Mouse (Mus musculus) stomach, embryonic 14.5 days (tissue): Measurements from ENCODE around the gene Senp2. TPM values are rescaled to one million over a fixed set of nuclear protein-coding genes. Genes with fewer than 3 reads are reported as not detected.

Experiments
- ATAC-seq: fragments of 200-750 bp; cut with Nextera tagmentation; 2 replicates; pipeline ENCODE4 v1.8.0; 2017; ENCODE audit warnings: low read depth, moderate TSS enrichment; ENCODE audit not compliant: insufficient number of reproducible peaks, insufficient read depth, low FRiP score
- H3K27ac ChIP-seq: fragments of 300-500 bp; sonication (generic); 2 replicates; pipeline ENCODE4 v1.5.1; 2014; ENCODE audit warnings: mild to moderate bottlenecking, low read length, moderate library complexity, mixed read lengths
- H3K27me3 ChIP-seq: fragments of 300-500 bp; sonication (generic); 2 replicates; pipeline ENCODE4 v1.6.1; 2014; ENCODE audit warnings: low read length, control low read depth, mixed read lengths; ENCODE audit not compliant: control insufficient read depth, insufficient read depth
- H3K36me3 ChIP-seq: fragments of 300-500 bp; sonication (generic); 2 replicates; pipeline ENCODE4 v1.6.1; 2014; ENCODE audit warnings: mild to moderate bottlenecking, control low read depth, low read length, moderate library complexity, mixed read lengths; ENCODE audit not compliant: control insufficient read depth, insufficient read depth
- H3K4me1 ChIP-seq: fragments of 300-500 bp; sonication (generic); 2 replicates; pipeline ENCODE4 v1.6.1; 2014; ENCODE audit warnings: low read length, control low read depth, mixed read lengths; ENCODE audit not compliant: control insufficient read depth, insufficient read depth
- H3K4me2 ChIP-seq: fragments of 300-500 bp; sonication (generic); replicated peaks from 2 replicates; pipeline ENCODE4 v1.6.1; 2014; ENCODE audit warnings: low read depth, low read length, control low read depth
- H3K4me3 ChIP-seq: fragments of 300-500 bp; sonication (generic); 2 replicates; pipeline ENCODE4 v1.5.1; 2014; ENCODE audit warnings: low read depth, low read length, control low read depth
- H3K9ac ChIP-seq: fragments of 300-500 bp; sonication (generic); replicated peaks from 2 replicates; pipeline ENCODE4 v1.6.1; 2014; ENCODE audit warnings: low read depth, mild to moderate bottlenecking, control low read depth, low read length, moderate library complexity, mixed read lengths
- H3K9me3 ChIP-seq: fragments of 300-500 bp; sonication (generic); 2 replicates; pipeline ENCODE4 v1.6.1; 2016; ENCODE audit warnings: low read depth, low read length, control low read depth; ENCODE audit not compliant: control insufficient read depth
- WGBS: fragments of 180-500 bp; shearing (Covaris S2); extraction: QIAGEN DNeasy Blood & Tissue Kit; methylation state at CpG from one replicate; pipeline ENCODE4 v1.1.7; 2014; 5-methylcytosine and 5-hydroxymethylcytosine counted together
- polyA plus RNA-seq: library from polyadenylated mRNA; unstranded; fragments of >200 nt; fragmentation: Nextera tagmentation; extraction: Ambion mirVana; gene quantifications from 2 replicates; pipeline ENCODE4 v1.2.1, GENCODE M21; 2014

Senp2 gene
- polyA plus RNA-seq, 1 experiment from 2014 or later, result 56.1 TPM

GRCm38 (mm10) chr16:21998061-21998460, 11.2 kb upstream of the Senp2 start:
- H3K4me1 ChIP-seq, result peaks cover 6% of the 10 kb centered on the region; the same call in 1 of the 2 replicates
- H3K4me2 ChIP-seq, result no peak overlapping the region
- no peak for ATAC-seq
- no peaks in the 10 kb centered on the region for H3K36me3 ChIP-seq
- no peaks in the 10 kb centered on the region for H3K27me3 ChIP-seq
- H3K9ac ChIP-seq, result no peak overlapping the region
- WGBS, result 73% methylated on average over 5 of the region's 5 CpGs
- H3K4me3 ChIP-seq, result no peak overlapping the region
- peak overlapping the region; percentile 87; the same call in 1 of the 2 replicates for H3K27ac ChIP-seq
- no peaks in the 10 kb centered on the region for H3K9me3 ChIP-seq

- Histone ChIP-seq H3K4me2 (no peak overlapping the region), H3K27ac (peak overlapping the region; percentile 3; the same call in 1 of the 2 replicates), H3K9me3 (no peaks in the 10 kb centered on the region), H3K4me3 (no peak overlapping the region), H3K27me3 (no peaks in the 10 kb centered on the region), H3K9ac (no peak overlapping the region), H3K36me3 (no peaks in the 10 kb centered on the region), H3K4me1 (peaks cover 6% of the 10 kb centered on the region; the same call in 1 of the 2 replicates)
- ATAC-seq, result no peak
- 73% methylated on average over 4 of the region's 4 CpGs for WGBS
Observed at GRCm38 (mm10) chr16:21999941-22000690, 9.2 kb upstream of the Senp2 start.

- H3K4me3 ChIP-seq, result no peak overlapping the region
- H3K4me1 ChIP-seq, result 0 out of 2 replicates have a peak, but pooled peaks cover under 1% of the 10 kb centered on the region
- no peaks in the 10 kb centered on the region for H3K9me3 ChIP-seq
- 0 out of 2 replicates have a peak overlapping the region, but pooled peaks have one; percentile 27 for H3K27ac ChIP-seq
- WGBS, result 58% methylated on average over 4 of the region's 4 CpGs
- no peak overlapping the region for H3K9ac ChIP-seq
- ATAC-seq, result no peak
- no peaks in the 10 kb centered on the region for H3K36me3 ChIP-seq
- no peak overlapping the region for H3K4me2 ChIP-seq
- H3K27me3 ChIP-seq, result no peaks in the 10 kb centered on the region
Observed at GRCm38 (mm10) chr16:22001172-22001571, 8.1 kb upstream of the Senp2 start.

- ATAC-seq, result 0 out of 2 replicates have a peak, but pooled peaks have one; percentile 23
- no peak overlapping the region for H3K4me2 ChIP-seq
- WGBS, result 35% methylated on average over 3 of the region's 3 CpGs
Observed at GRCm38 (mm10) chr16:22001606-22002005, 7.7 kb upstream of the Senp2 start.

GRCm38 (mm10) chr16:22009596-22009995, 312 bp downstream of the Senp2 start:
- Histone ChIP-seq H3K9me3 (no peaks in the 10 kb centered on the region), H3K4me2 (peak overlapping the region; percentile 63), H3K27ac (peak overlapping the region; percentile 69; the same call in 1 of the 2 replicates), H3K4me3 (peak overlapping the region; percentile 72), H3K36me3 (no peaks in the 10 kb centered on the region), H3K9ac (peak overlapping the region; percentile 67), H3K27me3 (no peaks in the 10 kb centered on the region), H3K4me1 (peaks cover 9% of the 10 kb centered on the region)
- peak; percentile 57; the same call in 1 of the 2 replicates for ATAC-seq
- WGBS, result 0% methylated on average over 51 of the region's 51 CpGs

More at GRCm38 (mm10) chr16:22001606-22002005, 7.7 kb upstream of the Senp2 start:
- no peak overlapping the region for H3K9ac ChIP-seq
- H3K4me1 ChIP-seq, result no peaks in the 10 kb centered on the region
- no peaks in the 10 kb centered on the region for H3K27me3 ChIP-seq
- no peaks in the 10 kb centered on the region for H3K9me3 ChIP-seq
- H3K36me3 ChIP-seq, result no peaks in the 10 kb centered on the region
- no peak overlapping the region for H3K4me3 ChIP-seq
- no peak overlapping the region for H3K27ac ChIP-seq

- Histone ChIP-seq H3K4me1 (peaks cover 2% of the 10 kb centered on the region; the same call in 1 of the 2 replicates), H3K36me3 (peaks cover 30% of the 10 kb centered on the region), H3K4me3 (no peak overlapping the region), H3K9me3 (no peaks in the 10 kb centered on the region), H3K27ac (no peak overlapping the region), H3K9ac (no peak overlapping the region), H3K4me2 (no peak overlapping the region), H3K27me3 (no peaks in the 10 kb centered on the region)
- no peak for ATAC-seq
- WGBS, result 91% methylated on average over 1 of the region's 1 CpGs
Observed at GRCm38 (mm10) chr16:22015569-22015968, 6.3 kb downstream of the Senp2 start.

- Histone ChIP-seq H3K36me3 (peaks cover 45% of the 10 kb centered on the region), H3K4me2 (no peak overlapping the region)
Observed at GRCm38 (mm10) chr16:22022122-22022521, 12.8 kb downstream of the Senp2 start.

GRCm38 (mm10) chr16:22027474-22027873, 18.2 kb downstream of the Senp2 start:
- no peaks in the 10 kb centered on the region for H3K27me3 ChIP-seq
- WGBS, result 95% methylated on average over 5 of the region's 5 CpGs
- no peak overlapping the region for H3K4me3 ChIP-seq
- H3K27ac ChIP-seq, result no peak overlapping the region
- no peaks in the 10 kb centered on the region for H3K9me3 ChIP-seq
- H3K9ac ChIP-seq, result no peak overlapping the region
- peaks cover 63% of the 10 kb centered on the region for H3K36me3 ChIP-seq
- no peak for ATAC-seq
- H3K4me2 ChIP-seq, result no peak overlapping the region
- no peaks in the 10 kb centered on the region for H3K4me1 ChIP-seq

More at GRCm38 (mm10) chr16:22022122-22022521, 12.8 kb downstream of the Senp2 start:
- Histone ChIP-seq H3K27ac (no peak overlapping the region), H3K9me3 (0 out of 2 replicates have a peak, but pooled peaks cover 5% of the 10 kb centered on the region), H3K9ac (no peak overlapping the region), H3K27me3 (no peaks in the 10 kb centered on the region), H3K4me1 (no peaks in the 10 kb centered on the region), H3K4me3 (no peak overlapping the region)
- 95% methylated on average over 2 of the region's 2 CpGs for WGBS
- ATAC-seq, result no peak
